Mouse (Mus musculus) bone marrow macrophage, adult 2 months (primary cell): ENCODE data around the gene Gpc4.

Experiments used
- CTCF ChIP-seq: IDR thresholded peaks from 2 replicates; pipeline ENCODE4 v1.5.1; 2012; ENCODE audit warnings: low read depth, mild to moderate bottlenecking, low read length, moderate library complexity
- POLR2A ChIP-seq: IDR thresholded peaks from 2 replicates; pipeline ENCODE4 v1.6.1; 2012; ENCODE audit warnings: mild to moderate bottlenecking, low read depth, low read length, borderline replicate concordance

DNA sequence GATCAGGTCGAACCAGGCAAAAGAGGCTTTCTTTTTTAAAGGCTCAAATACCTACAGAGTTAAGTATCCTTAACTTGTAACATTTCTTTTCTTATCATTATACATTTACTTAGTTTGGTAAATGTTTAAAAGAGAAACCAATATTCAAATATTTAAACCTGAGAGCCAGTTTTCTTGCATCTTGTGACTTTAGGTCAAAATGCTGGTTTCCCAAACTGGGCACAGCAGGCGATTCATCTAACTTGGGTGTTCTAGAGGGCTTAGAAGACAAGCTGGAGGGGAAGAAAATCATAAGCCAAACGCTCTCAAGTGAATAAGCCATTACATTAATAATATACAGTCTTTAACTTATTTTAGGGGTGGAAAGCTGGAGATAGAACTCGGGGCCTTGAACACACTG, 10.2 kb downstream of the Gpc4 start:
- no peak for TF ChIP-seq POLR2A
- TF ChIP-seq CTCF: no peak
